ENCODE assay signal across 8 mouse cellular contexts in genomic region chr19:5365751-5366150, GRCm38 (mm10). TPM values are rescaled to one million over a fixed set of nuclear protein-coding genes. Genes with fewer than 3 reads are reported as not detected.
DNase-seq lines count a peak whose midpoint lies in the region; ATAC-seq and TF ChIP-seq lines count a peak whose summit lies in the region.

No protein-coding gene starts in this region.

- no peak for DNase-seq in layer of hippocampus, adult 2 months (ENCODE audit: low spot score in 2 of 2)
- DNase-seq in layer of hippocampus, adult 9-10 months (ENCODE audit: low spot score) = no peak
- no peak for DNase-seq in midbrain, embryonic 14.5 days
- no peak for DNase-seq in layer of hippocampus, postnatal 14 days (ENCODE audit: low spot score in 2 of 2)
- no peak for DNase-seq in right cerebral cortex, adult 2 months (ENCODE audit: low spot score in 2 of 2)

- WGBS in hindbrain, embryonic 12.5 days = 22% methylated on average over 11 of the region's 11 CpGs
- 20% methylated on average over 11 of the region's 11 CpGs for WGBS in midbrain, embryonic 14.5 days

- TF ChIP-seq CTCF in layer of hippocampus, adult 2 months (conservative IDR thresholded peaks at IDR 0.05) = no peak
- no peak for TF ChIP-seq CTCF in cortical plate, adult 2 months (IDR thresholded peaks at IDR 0.05; ENCODE audit: extremely low read depth, insufficient read depth, low read length)

- H3K36me3 ChIP-seq in hindbrain, embryonic 12.5 days = peaks cover 45% of the 10 kb centered on the region
- peaks cover 40% of the 10 kb centered on the region for H3K36me3 ChIP-seq in midbrain, embryonic 14.5 days (ENCODE audit: control insufficient read depth, insufficient read depth, low read length)

- no peak for ATAC-seq in hindbrain, embryonic 12.5 days (ENCODE audit: low FRiP score)
- ATAC-seq in midbrain, embryonic 14.5 days (ENCODE audit: low FRiP score, low TSS enrichment) = no peak
- ATAC-seq in monocyte, adult 5-6 weeks (replicated peaks; ENCODE audit: insufficient number of reproducible peaks, low FRiP score, low TSS enrichment, poor library complexity, severe bottlenecking) = no peak

- peaks cover 2% of the 10 kb centered on the region; the same call in 1 of the 2 replicates for H3K4me1 ChIP-seq in cortical plate, adult 2 months (ENCODE audit: control insufficient read depth, insufficient read depth, low read length)
- H3K4me1 ChIP-seq in hindbrain, embryonic 12.5 days = peaks cover 23% of the 10 kb centered on the region
- peaks cover 15% of the 10 kb centered on the region for H3K4me1 ChIP-seq in midbrain, embryonic 14.5 days (ENCODE audit: control insufficient read depth, insufficient read depth, low read length)

- H3K4me2 ChIP-seq in hindbrain, embryonic 12.5 days (replicated peaks) = peak overlapping the region; percentile 82
- H3K4me2 ChIP-seq in midbrain, embryonic 14.5 days (ENCODE audit: low read length) = peak overlapping the region; percentile 92

- H3K9me3 ChIP-seq in hindbrain, embryonic 12.5 days (replicated peaks) = no peaks in the 10 kb centered on the region
- H3K9me3 ChIP-seq in midbrain, embryonic 14.5 days (ENCODE audit: control insufficient read depth, low read length) = no peaks in the 10 kb centered on the region

- TF ChIP-seq POLR2A in cortical plate, adult 2 months (IDR thresholded peaks at IDR 0.05; ENCODE audit: extremely low read depth, insufficient read depth, low read length) = no peak

- peak overlapping the region; percentile 93 for H3K9ac ChIP-seq in hindbrain, embryonic 12.5 days
- peak overlapping the region; percentile 79 for H3K9ac ChIP-seq in midbrain, embryonic 14.5 days (replicated peaks; ENCODE audit: low read length)

- no peaks in the 10 kb centered on the region for H3K27me3 ChIP-seq in hindbrain, embryonic 12.5 days
- no peaks in the 10 kb centered on the region for H3K27me3 ChIP-seq in midbrain, embryonic 14.5 days (ENCODE audit: control insufficient read depth, insufficient read depth, low read length)

- peak overlapping the region; percentile 88 for H3K4me3 ChIP-seq in layer of hippocampus, adult 2 months
- H3K4me3 ChIP-seq in cortical plate, adult 2 months (ENCODE audit: insufficient read depth, low read length) = peak overlapping the region; percentile 96
- H3K4me3 ChIP-seq in hindbrain, embryonic 12.5 days = peak overlapping the region; percentile 97
- peak overlapping the region; percentile 96 for H3K4me3 ChIP-seq in midbrain, embryonic 14.5 days (replicated peaks; ENCODE audit: low read depth, low read length)

- H3K27ac ChIP-seq in layer of hippocampus, adult 2 months = peak overlapping the region; percentile 98
- no peak overlapping the region for H3K27ac ChIP-seq in cortical plate, adult 2 months (ENCODE audit: insufficient read depth, low read length)
- peak overlapping the region; percentile 94 for H3K27ac ChIP-seq in hindbrain, embryonic 12.5 days
- peak overlapping the region; percentile 91 for H3K27ac ChIP-seq in midbrain, embryonic 14.5 days (replicated peaks; ENCODE audit: low read depth, low read length)

RNA-seq across cellular contexts. Expression of gene Eif1ad, which starts 0.8 kb away (rescaled TPM):
- 10 to 100 TPM; 21.4 to 22.5 TPM for total RNA-seq in layer of hippocampus, adult 2 months (2021)
- 26.8 and 27.0 TPM in 2 replicates for polyA plus RNA-seq in cortical plate, adult 2 months (2012; rRNA removed)
- polyA plus RNA-seq in hindbrain, embryonic 12.5 days (2016; fragmentation: Nextera tagmentation; extraction: Ambion mirVana) = 61.2 and 67.0 TPM in 2 replicates
- polyA plus RNA-seq in midbrain, embryonic 14.5 days (2014; fragmentation: Nextera tagmentation; extraction: Ambion mirVana) = 36.4 and 36.6 TPM in 2 replicates
- total RNA-seq in layer of hippocampus, postnatal 14 days (2021) = 10 to 100 TPM; 21.8 to 25.0 TPM
- total RNA-seq in monocyte, adult 5-6 weeks (2017) = 29.9 to 38.8 TPM (median 33.8 TPM) in 3 replicates

RNA-seq across cellular contexts. Expression of gene Banf1, which starts 1.2 kb away (rescaled TPM):
- total RNA-seq in layer of hippocampus, adult 2 months (2021) = 10 to 100 TPM; 81.0 to 86.2 TPM
- polyA plus RNA-seq in cortical plate, adult 2 months (2012; rRNA removed) = 92.0 and 104 TPM in 2 replicates
- polyA plus RNA-seq in hindbrain, embryonic 12.5 days (2016; fragmentation: Nextera tagmentation; extraction: Ambion mirVana) = 309 and 324 TPM in 2 replicates
- polyA plus RNA-seq in midbrain, embryonic 14.5 days (2014; fragmentation: Nextera tagmentation; extraction: Ambion mirVana) = 330 and 375 TPM in 2 replicates
- 10 to 100 TPM; 83.0 to 97.1 TPM for total RNA-seq in layer of hippocampus, postnatal 14 days (2021)
- 9.9 to 29.1 TPM (median 22.3 TPM) in 3 replicates for total RNA-seq in monocyte, adult 5-6 weeks (2017)

RNA-seq across cellular contexts. Expression of gene Cst6, which starts 16.4 kb away (rescaled TPM):
- 1 to 10 TPM; 4.6 to 5.9 TPM for total RNA-seq in layer of hippocampus, adult 2 months (2021)
- polyA plus RNA-seq in cortical plate, adult 2 months (2012; rRNA removed) = 22.3 and 23.9 TPM in 2 replicates
- 3.0 and 3.6 TPM in 2 replicates for polyA plus RNA-seq in hindbrain, embryonic 12.5 days (2016; fragmentation: Nextera tagmentation; extraction: Ambion mirVana)
- 7.7 and 8.4 TPM in 2 replicates for polyA plus RNA-seq in midbrain, embryonic 14.5 days (2014; fragmentation: Nextera tagmentation; extraction: Ambion mirVana)
- total RNA-seq in layer of hippocampus, postnatal 14 days (2021) = 1 to 10 TPM; 5.4 to 5.9 TPM
- total RNA-seq in monocyte, adult 5-6 weeks (2017) = 1.1 TPM in 1 of 3 replicates, not detected in the others

RNA-seq across cellular contexts. Expression of gene Sart1, which starts 22.8 kb away (rescaled TPM):
- total RNA-seq in layer of hippocampus, adult 2 months (2021) = 100 to 1,000 TPM; 113 to 125 TPM
- 71.0 and 76.4 TPM in 2 replicates for polyA plus RNA-seq in cortical plate, adult 2 months (2012; rRNA removed)
- 106 and 111 TPM in 2 replicates for polyA plus RNA-seq in hindbrain, embryonic 12.5 days (2016; fragmentation: Nextera tagmentation; extraction: Ambion mirVana)
- polyA plus RNA-seq in midbrain, embryonic 14.5 days (2014; fragmentation: Nextera tagmentation; extraction: Ambion mirVana) = 57.1 and 61.1 TPM in 2 replicates
- 10 to 100 TPM; 81.1 to 91.5 TPM for total RNA-seq in layer of hippocampus, postnatal 14 days (2021)
- 133 to 142 TPM (median 133 TPM) in 3 replicates for total RNA-seq in monocyte, adult 5-6 weeks (2017)

RNA-seq across cellular contexts. Expression of gene Catsper1, which starts 30.2 kb away (rescaled TPM):
- total RNA-seq in layer of hippocampus, adult 2 months (2021) = not detected
- not detected in 2 replicates for polyA plus RNA-seq in cortical plate, adult 2 months (2012; rRNA removed)
- polyA plus RNA-seq in hindbrain, embryonic 12.5 days (2016; fragmentation: Nextera tagmentation; extraction: Ambion mirVana) = not detected in 2 replicates
- not detected in 2 replicates for polyA plus RNA-seq in midbrain, embryonic 14.5 days (2014; fragmentation: Nextera tagmentation; extraction: Ambion mirVana)
- not detected for total RNA-seq in layer of hippocampus, postnatal 14 days (2021)
- not detected in 3 replicates for total RNA-seq in monocyte, adult 5-6 weeks (2017)
